In the genomic region with DNA sequence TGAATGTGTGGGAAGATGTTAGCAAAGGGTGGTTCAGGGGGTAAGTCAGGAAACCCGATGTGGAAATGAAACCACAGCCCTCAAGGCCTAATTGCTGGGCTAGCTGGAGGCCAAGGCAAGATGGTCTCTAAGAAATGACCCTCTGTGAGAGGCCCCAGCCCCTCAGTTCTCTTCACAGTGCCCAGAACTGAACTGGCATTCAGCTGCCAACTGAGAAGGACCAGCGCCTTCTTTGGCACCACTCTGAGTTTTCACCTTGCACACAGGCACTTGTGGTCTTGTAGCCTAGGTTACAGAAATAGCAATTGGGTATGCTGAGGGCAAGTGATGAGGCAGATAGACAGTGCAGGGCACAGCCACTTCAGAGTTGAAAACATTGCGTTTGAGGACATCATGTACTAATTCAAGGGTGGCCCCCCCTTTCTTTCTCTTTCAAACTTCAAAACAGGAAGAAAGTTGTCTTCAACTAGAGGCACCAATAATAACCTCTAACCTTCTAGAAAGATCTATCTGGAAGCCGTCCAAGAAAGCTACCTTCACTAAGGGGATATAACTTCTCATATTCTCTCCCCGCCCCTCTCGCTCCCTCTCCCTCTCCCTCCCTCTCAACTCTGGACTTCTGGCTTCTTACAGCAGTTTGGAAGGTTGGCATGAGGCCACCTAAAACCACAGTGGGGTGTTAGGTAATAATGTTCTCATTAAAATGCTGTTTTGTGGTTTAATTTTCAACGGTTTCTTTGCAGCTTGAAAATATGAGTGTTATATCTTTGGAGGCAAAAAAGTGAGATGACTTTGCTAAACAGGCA, we compare ENCODE assay signal across 8 mouse cellular contexts. TPM values are rescaled to one million over a fixed set of nuclear protein-coding genes. Genes with fewer than 3 reads are reported as not detected.
DNase-seq lines count a peak whose midpoint lies in the region; ATAC-seq and TF ChIP-seq lines count a peak whose summit lies in the region.

No protein-coding gene starts in this region.

- H3K27me3 ChIP-seq in limb, embryonic 13.5 days, result 0 out of 2 replicates have a peak, but pooled peaks cover 3% of the 10 kb centered on the region
- H3K27me3 ChIP-seq in limb, embryonic 10.5 days (ENCODE audit: low read depth, poor library complexity, severe bottlenecking), result no peaks in the 10 kb centered on the region
- H3K27me3 ChIP-seq in splenic B cell, adult 2 months (ENCODE audit: control insufficient read depth, insufficient read depth, low read length, poor library complexity, severe bottlenecking), result no peaks in the 10 kb centered on the region
- no peaks in the 10 kb centered on the region for H3K27me3 ChIP-seq in midbrain, postnatal 0 days (ENCODE audit: insufficient read depth, low read length)

- peaks cover 16% of the 10 kb centered on the region for H3K4me1 ChIP-seq in limb, embryonic 13.5 days
- H3K4me1 ChIP-seq in limb, embryonic 10.5 days, result no peaks in the 10 kb centered on the region
- no peaks in the 10 kb centered on the region for H3K4me1 ChIP-seq in midbrain, postnatal 0 days (ENCODE audit: insufficient read depth, low read length)

- DNase-seq in limb, embryonic 10.5 days (ENCODE audit: low spot score), result no peak
- peak; percentile 30 for DNase-seq in brain, embryonic 14.5 days (ENCODE audit: low read depth)
- peak; percentile 72 to 82 for DNase-seq in lung, adult 18-20 months
- peak; percentile 94 for DNase-seq in splenic B cell, adult 2 months (ENCODE audit: low read depth, low spot score)
- DNase-seq in cerebellum, postnatal 25 days, result no peak
- DNase-seq in right cerebral cortex, postnatal 14 days, result no peak
- DNase-seq in midbrain, postnatal 0 days (ENCODE audit: low spot score), result no peak

- TF ChIP-seq POLR2A in brain, embryonic 14.5 days (IDR thresholded peaks at IDR 0.05; ENCODE audit: borderline replicate concordance, extremely low read depth, insufficient read depth, insufficient read length, poor library complexity, severe bottlenecking), result no peak

- H3K4me3 ChIP-seq in limb, embryonic 13.5 days, result no peak overlapping the region
- H3K4me3 ChIP-seq in limb, embryonic 10.5 days, result no peak overlapping the region
- no peak overlapping the region for H3K4me3 ChIP-seq in midbrain, postnatal 0 days (ENCODE audit: low read depth, low read length)

- no peaks in the 10 kb centered on the region for H3K9me3 ChIP-seq in limb, embryonic 13.5 days
- no peaks in the 10 kb centered on the region for H3K9me3 ChIP-seq in limb, embryonic 10.5 days (replicated peaks)
- H3K9me3 ChIP-seq in midbrain, postnatal 0 days (ENCODE audit: low read length), result no peaks in the 10 kb centered on the region

- no peak overlapping the region for H3K27ac ChIP-seq in limb, embryonic 13.5 days
- no peak overlapping the region for H3K27ac ChIP-seq in limb, embryonic 10.5 days
- H3K27ac ChIP-seq in midbrain, postnatal 0 days (ENCODE audit: low read depth, low read length), result no peak overlapping the region

- peak; percentile 67 for ATAC-seq in limb, embryonic 13.5 days (ENCODE audit: low FRiP score, low read depth)
- ATAC-seq in midbrain, postnatal 0 days (ENCODE audit: low FRiP score), result no peak

- no peak overlapping the region for H3K9ac ChIP-seq in limb, embryonic 13.5 days
- H3K9ac ChIP-seq in midbrain, postnatal 0 days (replicated peaks; ENCODE audit: low read length, poor library complexity, severe bottlenecking), result no peak overlapping the region

- 55% methylated on average over 7 of the region's 7 CpGs for WGBS in limb, embryonic 13.5 days
- 86% methylated on average over 7 of the region's 7 CpGs for WGBS in limb, embryonic 10.5 days
- 76% methylated on average over 7 of the region's 7 CpGs for WGBS in midbrain, postnatal 0 days

- no peaks in the 10 kb centered on the region for H3K36me3 ChIP-seq in limb, embryonic 13.5 days
- no peaks in the 10 kb centered on the region for H3K36me3 ChIP-seq in limb, embryonic 10.5 days
- H3K36me3 ChIP-seq in splenic B cell, adult 2 months (ENCODE audit: control insufficient read depth, insufficient read depth, low read length, poor library complexity, severe bottlenecking), result no peaks in the 10 kb centered on the region
- no peaks in the 10 kb centered on the region for H3K36me3 ChIP-seq in midbrain, postnatal 0 days (ENCODE audit: insufficient read depth, low read length)

- TF ChIP-seq CTCF in brain, embryonic 14.5 days (IDR thresholded peaks at IDR 0.05; ENCODE audit: borderline replicate concordance, extremely low read depth, insufficient read depth, insufficient read length), result no peak
- no peak for TF ChIP-seq CTCF in midbrain, postnatal 0 days (IDR thresholded peaks at IDR 0.05)

- H3K4me2 ChIP-seq in limb, embryonic 13.5 days (replicated peaks), result no peak overlapping the region
- no peak overlapping the region for H3K4me2 ChIP-seq in midbrain, postnatal 0 days (ENCODE audit: low read depth, low read length, poor library complexity, severe bottlenecking)

RNA-seq across cellular contexts. Expression of gene Cxcr4, which starts 22.8 kb away (rescaled TPM):
- polyA plus RNA-seq in limb, embryonic 13.5 days (2015; fragmentation: Nextera tagmentation; extraction: Ambion mirVana), result 1.9 and 2.2 TPM in 2 replicates
- 1.8 and 2.1 TPM in 2 replicates for polyA plus RNA-seq in limb, embryonic 10.5 days (2016; fragmentation: Nextera tagmentation; extraction: Ambion mirVana)
- polyA plus RNA-seq in brain, embryonic 14.5 days (2012; rRNA removed), result 96.9 and 115 TPM in 2 replicates
- 19.3 and 28.5 TPM in 2 replicates for total RNA-seq in midbrain, postnatal 0 days (2014; rRNA removed)
- polyA plus RNA-seq in midbrain, postnatal 0 days (2015; fragmentation: Nextera tagmentation; extraction: Ambion mirVana), result 1.5 and 1.7 TPM in 2 replicates

Comparison
In these comparisons a context has a peak if more than half of its experiments do, and no peak if none do; other contexts are left out.
1. DNase-seq: peak in brain, embryonic 14.5 days (single experiment), lung, adult 18-20 months (2 of 2) and splenic B cell, adult 2 months (single experiment); none in limb, embryonic 10.5 days (single experiment), cerebellum, postnatal 25 days (0 of 2), right cerebral cortex, postnatal 14 days (single experiment) and midbrain, postnatal 0 days (single experiment).
2. RNA of gene Cxcr4, which starts 22.8 kb away (polyA plus RNA-seq): 96.9 to 115 TPM in brain, embryonic 14.5 days; 1.9 to 2.2 TPM in limb, embryonic 13.5 days, 1.8 to 2.1 TPM in limb, embryonic 10.5 days and 1.5 to 1.7 TPM in midbrain, postnatal 0 days; every median in the first group is over 10 times any median in the second.